Mouse (Mus musculus): ENCODE data around the gene Mest. TPM values are rescaled to one million over a fixed set of nuclear protein-coding genes. Genes with fewer than 3 reads are reported as not detected.

The Mest gene
- polyA plus RNA-seq, 1 experiment from 2014 or later = 185 TPM

GRCm38 (mm10) chr6:30687198-30687597, 36.1 kb upstream of the Mest start:
- Histone ChIP-seq H3K9me3 (replicated peaks) (no peaks in the 10 kb centered on the region), H3K27ac (no peak overlapping the region), H3K9ac (no peak overlapping the region), H3K4me3 (replicated peaks) (no peak overlapping the region), H3K4me2 (no peak overlapping the region), H3K36me3 (no peaks in the 10 kb centered on the region), H3K4me1 (replicated peaks) (peaks cover 15% of the 10 kb centered on the region), H3K27me3 (no peaks in the 10 kb centered on the region)
- 77% methylated on average over 7 of the region's 7 CpGs for WGBS (ENCODE audit: insufficient replicate concordance)
- DNase-seq (no peak), ATAC-seq (ENCODE audit: low read depth) (no peak)

GRCm38 (mm10) chr6:30692826-30693225, 30.5 kb upstream of the Mest start:
- H3K4me2 ChIP-seq = peak overlapping the region; percentile 79
- no peaks in the 10 kb centered on the region for H3K9me3 ChIP-seq (replicated peaks)
- peaks cover 12% of the 10 kb centered on the region for H3K4me1 ChIP-seq (replicated peaks)
- ATAC-seq (ENCODE audit: low read depth) (no peak), DNase-seq (no peak)
- no peaks in the 10 kb centered on the region for H3K27me3 ChIP-seq
- WGBS (ENCODE audit: insufficient replicate concordance) = 57% methylated on average over 5 of the region's 5 CpGs
- peak overlapping the region; percentile 76 for H3K9ac ChIP-seq
- H3K4me3 ChIP-seq (replicated peaks) = peak overlapping the region; percentile 75
- no peaks in the 10 kb centered on the region for H3K36me3 ChIP-seq
- H3K27ac ChIP-seq = peak overlapping the region; percentile 76

- ATAC-seq (ENCODE audit: low read depth) (peak; percentile 96), DNase-seq (peak; percentile 89)
- H3K4me2 ChIP-seq = peak within 1 kb of the TSS; percentile 79
- under 1% methylated on average over 52 of the region's 52 CpGs for WGBS (ENCODE audit: insufficient replicate concordance)
- H3K27ac ChIP-seq = peak within 1 kb of the TSS; percentile 76
- no peaks in the 10 kb centered on the region for H3K27me3 ChIP-seq
- peak within 1 kb of the TSS; percentile 76 for H3K9ac ChIP-seq
- no peaks in the 10 kb centered on the region for H3K9me3 ChIP-seq (replicated peaks)
- H3K4me1 ChIP-seq (replicated peaks) = peaks cover 12% of the 10 kb centered on the region
- H3K36me3 ChIP-seq = no peaks in the 10 kb centered on the region
- peak within 1 kb of the TSS; percentile 75 for H3K4me3 ChIP-seq (replicated peaks)
Measured at GRCm38 (mm10) chr6:30693350-30693991, 29.9 kb upstream of the Mest start, which contains the start of gene Cep41. Cep41 (minus strand) TSS chr6:30693749.

GRCm38 (mm10) chr6:30694209-30694608, 29.1 kb upstream of the Mest start:
- H3K4me2 ChIP-seq = peak overlapping the region; percentile 79
- WGBS (ENCODE audit: insufficient replicate concordance) = 48% methylated on average over 6 of the region's 6 CpGs
- DNase-seq (no peak), ATAC-seq (ENCODE audit: low read depth) (no peak)
- H3K27ac ChIP-seq = no peak overlapping the region
- peaks cover 12% of the 10 kb centered on the region for H3K4me1 ChIP-seq (replicated peaks)
- H3K36me3 ChIP-seq = no peaks in the 10 kb centered on the region
- H3K27me3 ChIP-seq = no peaks in the 10 kb centered on the region
- peak overlapping the region; percentile 75 for H3K4me3 ChIP-seq (replicated peaks)
- no peak overlapping the region for H3K9ac ChIP-seq
- no peaks in the 10 kb centered on the region for H3K9me3 ChIP-seq (replicated peaks)

- ATAC-seq (ENCODE audit: low read depth) = no peak
- DNase-seq = no peak
- 84% methylated on average over 8 of the region's 8 CpGs for WGBS (ENCODE audit: insufficient replicate concordance)
Measured at GRCm38 (mm10) chr6:30695124-30695523, 28.2 kb upstream of the Mest start.

GRCm38 (mm10) chr6:30697464-30697863, 25.9 kb upstream of the Mest start:
- Histone ChIP-seq H3K4me2 (no peak overlapping the region), H3K9ac (no peak overlapping the region), H3K4me3 (replicated peaks) (no peak overlapping the region), H3K36me3 (no peaks in the 10 kb centered on the region), H3K4me1 (replicated peaks) (peaks cover 16% of the 10 kb centered on the region), H3K9me3 (replicated peaks) (no peaks in the 10 kb centered on the region), H3K27me3 (no peaks in the 10 kb centered on the region), H3K27ac (no peak overlapping the region)
- no peak for DNase-seq
- no peak for ATAC-seq (ENCODE audit: low read depth)
- 60% methylated on average over 5 of the region's 5 CpGs for WGBS (ENCODE audit: insufficient replicate concordance)

More at GRCm38 (mm10) chr6:30695124-30695523, 28.2 kb upstream of the Mest start:
- no peak overlapping the region for H3K4me3 ChIP-seq (replicated peaks)
- no peaks in the 10 kb centered on the region for H3K9me3 ChIP-seq (replicated peaks)
- H3K36me3 ChIP-seq = no peaks in the 10 kb centered on the region
- H3K27ac ChIP-seq = no peak overlapping the region
- H3K4me1 ChIP-seq (replicated peaks) = peaks cover 16% of the 10 kb centered on the region
- H3K4me2 ChIP-seq = no peak overlapping the region
- no peak overlapping the region for H3K9ac ChIP-seq
- no peaks in the 10 kb centered on the region for H3K27me3 ChIP-seq

GRCm38 (mm10) chr6:30698036-30698435, 25.3 kb upstream of the Mest start:
- Histone ChIP-seq H3K9me3 (replicated peaks) (no peaks in the 10 kb centered on the region), H3K4me1 (replicated peaks) (peaks cover 10% of the 10 kb centered on the region), H3K9ac (no peak overlapping the region), H3K36me3 (no peaks in the 10 kb centered on the region), H3K4me3 (replicated peaks) (no peak overlapping the region), H3K4me2 (no peak overlapping the region), H3K27me3 (no peaks in the 10 kb centered on the region), H3K27ac (no peak overlapping the region)
- ATAC-seq (ENCODE audit: low read depth) (no peak), DNase-seq (no peak)
- WGBS (ENCODE audit: insufficient replicate concordance) = 66% methylated on average over 4 of the region's 4 CpGs

GRCm38 (mm10) chr6:30700182-30700581, 23.2 kb upstream of the Mest start:
- ATAC-seq (ENCODE audit: low read depth) (0 out of 2 replicates have a peak, but pooled peaks have one; percentile 36), DNase-seq (no peak)
- no peaks in the 10 kb centered on the region for H3K9me3 ChIP-seq (replicated peaks)
- H3K27me3 ChIP-seq = no peaks in the 10 kb centered on the region
- H3K4me3 ChIP-seq (replicated peaks) = no peak overlapping the region
- peak overlapping the region; percentile 27 for H3K4me2 ChIP-seq
- 12% methylated on average over 6 of the region's 6 CpGs for WGBS (ENCODE audit: insufficient replicate concordance)
- H3K9ac ChIP-seq = no peak overlapping the region
- H3K27ac ChIP-seq = no peak overlapping the region
- no peaks in the 10 kb centered on the region for H3K36me3 ChIP-seq
- H3K4me1 ChIP-seq (replicated peaks) = 0 out of 2 replicates have a peak, but pooled peaks cover 8% of the 10 kb centered on the region

GRCm38 (mm10) chr6:30702881-30703280, 20.5 kb upstream of the Mest start:
- Histone ChIP-seq H3K4me2 (no peak overlapping the region), H3K27ac (no peak overlapping the region), H3K27me3 (no peaks in the 10 kb centered on the region), H3K9me3 (replicated peaks) (no peaks in the 10 kb centered on the region), H3K4me3 (replicated peaks) (no peak overlapping the region), H3K9ac (no peak overlapping the region), H3K4me1 (replicated peaks) (0 out of 2 replicates have a peak, but pooled peaks cover 8% of the 10 kb centered on the region), H3K36me3 (no peaks in the 10 kb centered on the region)
- no peak for ATAC-seq (ENCODE audit: low read depth)
- no peak for DNase-seq
- WGBS (ENCODE audit: insufficient replicate concordance) = 74% methylated on average over 6 of the region's 6 CpGs

GRCm38 (mm10) chr6:30703476-30703875, 19.9 kb upstream of the Mest start:
- Histone ChIP-seq H3K4me1 (replicated peaks) (0 out of 2 replicates have a peak, but pooled peaks cover 8% of the 10 kb centered on the region), H3K9ac (no peak overlapping the region), H3K9me3 (replicated peaks) (no peaks in the 10 kb centered on the region), H3K27me3 (no peaks in the 10 kb centered on the region), H3K4me2 (no peak overlapping the region), H3K4me3 (replicated peaks) (no peak overlapping the region), H3K36me3 (no peaks in the 10 kb centered on the region), H3K27ac (0 out of 2 replicates have a peak overlapping the region, but pooled peaks have one; percentile 12)
- ATAC-seq (ENCODE audit: low read depth) = no peak
- WGBS (ENCODE audit: insufficient replicate concordance) = 50% methylated on average over 6 of the region's 6 CpGs
- no peak for DNase-seq

GRCm38 (mm10) chr6:30703977-30704602, 19.3 kb upstream of the Mest start:
- H3K9ac ChIP-seq = no peak overlapping the region
- no peaks in the 10 kb centered on the region for H3K36me3 ChIP-seq
- H3K4me1 ChIP-seq (replicated peaks) = 0 out of 2 replicates have a peak, but pooled peaks cover 8% of the 10 kb centered on the region
- no peaks in the 10 kb centered on the region for H3K9me3 ChIP-seq (replicated peaks)
- ATAC-seq (ENCODE audit: low read depth) (no peak), DNase-seq (no peak)
- H3K4me3 ChIP-seq (replicated peaks) = no peak overlapping the region
- 62% methylated on average over 9 of the region's 9 CpGs for WGBS (ENCODE audit: insufficient replicate concordance)
- no peak overlapping the region for H3K4me2 ChIP-seq
- H3K27ac ChIP-seq = no peak overlapping the region
- no peaks in the 10 kb centered on the region for H3K27me3 ChIP-seq
